Mouse (Mus musculus): Measurements from ENCODE around the gene Igdcc3.

DNA sequence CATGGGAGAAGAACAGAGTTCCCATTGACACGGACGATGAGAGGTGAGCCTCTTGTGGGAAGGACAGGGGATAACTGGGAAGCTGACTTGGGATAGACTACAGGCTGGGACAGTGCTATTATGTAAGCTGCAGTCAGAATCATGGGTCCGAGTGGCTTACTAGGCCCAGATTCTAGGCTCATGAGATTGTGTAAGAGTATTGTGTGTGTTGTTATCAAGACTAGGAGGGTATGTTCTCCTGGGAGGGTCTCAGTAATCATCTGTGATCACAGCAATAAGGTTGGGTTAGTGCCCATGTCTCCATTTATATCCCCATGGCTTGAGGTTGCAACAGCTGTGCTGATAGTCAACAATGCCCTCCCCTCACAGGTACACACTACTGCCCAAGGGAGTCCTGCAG is 36.5 kb downstream of the Igdcc3 start:
- TF ChIP-seq CTCF (IDR thresholded peaks at IDR 0.05; ENCODE audit: extremely low read depth, insufficient read length, insufficient replicate concordance, low read depth, low read length) (no peak), POLR2A (IDR thresholded peaks at IDR 0.05; ENCODE audit: low read depth, low read length) (no peak)
